Mouse (Mus musculus): Measurements from ENCODE around the gene Ptgis. TPM values are rescaled to one million over a fixed set of nuclear protein-coding genes. Genes with fewer than 3 reads are reported as not detected.

The Ptgis gene
- polyA plus RNA-seq, 1 experiment from 2014 or later: 17.7 TPM

- WGBS: 22% methylated on average over 15 of the region's 15 CpGs
These were observed 9.8 kb downstream of the Ptgis start for GRCm38 (mm10) chr2:167230554-167230953.

GRCm38 (mm10) chr2:167224937-167225336 is 15.5 kb downstream of the Ptgis start:
- Histone ChIP-seq H3K4me2 (ENCODE audit: low read length) (no peak overlapping the region), H3K4me1 (replicated peaks; ENCODE audit: insufficient read depth, low read length) (no peaks in the 10 kb centered on the region), H3K27ac (no peak overlapping the region), H3K9ac (ENCODE audit: low read depth, low read length) (no peak overlapping the region), H3K36me3 (ENCODE audit: insufficient read depth, low read length) (no peaks in the 10 kb centered on the region), H3K9me3 (replicated peaks; ENCODE audit: low read length) (no peaks in the 10 kb centered on the region), H3K27me3 (ENCODE audit: insufficient read depth, low read length) (no peaks in the 10 kb centered on the region), H3K4me3 (replicated peaks; ENCODE audit: low read depth, low read length) (no peak overlapping the region)
- ATAC-seq (replicated peaks; ENCODE audit: low FRiP score, low read depth): no peak
- no peak for TF ChIP-seq CTCF (IDR thresholded peaks at IDR 0.05; ENCODE audit: low read depth)
- no peak for DNase-seq (ENCODE audit: low spot score)
- WGBS: 61% methylated on average over 7 of the region's 7 CpGs

More at GRCm38 (mm10) chr2:167230554-167230953, 9.8 kb downstream of the Ptgis start:
- Histone ChIP-seq H3K4me2 (ENCODE audit: low read length) (no peak overlapping the region), H3K27ac (no peak overlapping the region), H3K4me3 (replicated peaks; ENCODE audit: low read depth, low read length) (no peak overlapping the region), H3K27me3 (ENCODE audit: insufficient read depth, low read length) (no peaks in the 10 kb centered on the region), H3K4me1 (replicated peaks; ENCODE audit: insufficient read depth, low read length) (peaks cover 5% of the 10 kb centered on the region; the same call in 1 of the 2 replicates), H3K9me3 (replicated peaks; ENCODE audit: low read length) (no peaks in the 10 kb centered on the region), H3K9ac (ENCODE audit: low read depth, low read length) (no peak overlapping the region), H3K36me3 (ENCODE audit: insufficient read depth, low read length) (no peaks in the 10 kb centered on the region)
- no peak for TF ChIP-seq CTCF (IDR thresholded peaks at IDR 0.05; ENCODE audit: low read depth)
- ATAC-seq (replicated peaks; ENCODE audit: low FRiP score, low read depth) (no peak), DNase-seq (ENCODE audit: low spot score) (no peak)

- Histone ChIP-seq H3K27me3 (ENCODE audit: insufficient read depth, low read length) (no peaks in the 10 kb centered on the region), H3K4me1 (replicated peaks; ENCODE audit: insufficient read depth, low read length) (no peaks in the 10 kb centered on the region), H3K9ac (ENCODE audit: low read depth, low read length) (no peak overlapping the region), H3K9me3 (replicated peaks; ENCODE audit: low read length) (no peaks in the 10 kb centered on the region), H3K27ac (no peak overlapping the region), H3K36me3 (ENCODE audit: insufficient read depth, low read length) (no peaks in the 10 kb centered on the region), H3K4me3 (replicated peaks; ENCODE audit: low read depth, low read length) (no peak overlapping the region), H3K4me2 (ENCODE audit: low read length) (no peak overlapping the region)
- no peak for ATAC-seq (replicated peaks; ENCODE audit: low FRiP score, low read depth)
- WGBS: 88% methylated on average over 6 of the region's 6 CpGs
- no peak for TF ChIP-seq CTCF (IDR thresholded peaks at IDR 0.05; ENCODE audit: low read depth)
- no peak for DNase-seq (ENCODE audit: low spot score)
These were observed 16.2 kb downstream of the Ptgis start for GRCm38 (mm10) chr2:167224194-167224593.

GRCm38 (mm10) chr2:167222152-167222551 is 18.3 kb downstream of the Ptgis start:
- ATAC-seq (replicated peaks; ENCODE audit: low FRiP score, low read depth) (no peak), DNase-seq (ENCODE audit: low spot score) (peak; percentile 90)
- TF ChIP-seq CTCF (IDR thresholded peaks at IDR 0.05; ENCODE audit: low read depth): peak; percentile 91
- Histone ChIP-seq H3K9me3 (replicated peaks; ENCODE audit: low read length) (no peaks in the 10 kb centered on the region), H3K4me1 (replicated peaks; ENCODE audit: insufficient read depth, low read length) (no peaks in the 10 kb centered on the region), H3K36me3 (ENCODE audit: insufficient read depth, low read length) (no peaks in the 10 kb centered on the region), H3K4me2 (ENCODE audit: low read length) (no peak overlapping the region), H3K9ac (ENCODE audit: low read depth, low read length) (no peak overlapping the region), H3K4me3 (replicated peaks; ENCODE audit: low read depth, low read length) (no peak overlapping the region), H3K27ac (no peak overlapping the region), H3K27me3 (ENCODE audit: insufficient read depth, low read length) (no peaks in the 10 kb centered on the region)
- 23% methylated on average over 7 of the region's 7 CpGs for WGBS

GRCm38 (mm10) chr2:167221159-167221845 is 19.1 kb downstream of the Ptgis start:
- Histone ChIP-seq H3K9me3 (replicated peaks; ENCODE audit: low read length) (no peaks in the 10 kb centered on the region), H3K4me1 (replicated peaks; ENCODE audit: insufficient read depth, low read length) (no peaks in the 10 kb centered on the region), H3K4me2 (ENCODE audit: low read length) (no peak overlapping the region), H3K27me3 (ENCODE audit: insufficient read depth, low read length) (no peaks in the 10 kb centered on the region), H3K9ac (ENCODE audit: low read depth, low read length) (no peak overlapping the region), H3K36me3 (ENCODE audit: insufficient read depth, low read length) (no peaks in the 10 kb centered on the region), H3K4me3 (replicated peaks; ENCODE audit: low read depth, low read length) (no peak overlapping the region), H3K27ac (no peak overlapping the region)
- no peak for TF ChIP-seq CTCF (IDR thresholded peaks at IDR 0.05; ENCODE audit: low read depth)
- WGBS: 91% methylated on average over 13 of the region's 13 CpGs
- no peak for ATAC-seq (replicated peaks; ENCODE audit: low FRiP score, low read depth)
- no peak for DNase-seq (ENCODE audit: low spot score)

GRCm38 (mm10) chr2:167220736-167221135 is 19.7 kb downstream of the Ptgis start:
- WGBS: 88% methylated on average over 5 of the region's 5 CpGs
- H3K4me2 ChIP-seq (ENCODE audit: low read length): no peak overlapping the region
- no peak for DNase-seq (ENCODE audit: low spot score)
- H3K27ac ChIP-seq: no peak overlapping the region
- no peak for TF ChIP-seq CTCF (IDR thresholded peaks at IDR 0.05; ENCODE audit: low read depth)
- no peaks in the 10 kb centered on the region for H3K9me3 ChIP-seq (replicated peaks; ENCODE audit: low read length)
- H3K27me3 ChIP-seq (ENCODE audit: insufficient read depth, low read length): no peaks in the 10 kb centered on the region
- no peak for ATAC-seq (replicated peaks; ENCODE audit: low FRiP score, low read depth)
- no peaks in the 10 kb centered on the region for H3K36me3 ChIP-seq (ENCODE audit: insufficient read depth, low read length)
- no peaks in the 10 kb centered on the region for H3K4me1 ChIP-seq (replicated peaks; ENCODE audit: insufficient read depth, low read length)
- no peak overlapping the region for H3K4me3 ChIP-seq (replicated peaks; ENCODE audit: low read depth, low read length)
- no peak overlapping the region for H3K9ac ChIP-seq (ENCODE audit: low read depth, low read length)
